Mouse (Mus musculus) E14TG2a.4 (cell line): ENCODE data around the gene Tmprss11g.

Source experiments
- H3K27me3 ChIP-seq: 2 replicates; pipeline ENCODE4 v1.6.1; 2014; ENCODE audit warnings: low read length, control low read depth; ENCODE audit not compliant: insufficient read depth
- H3K36me3 ChIP-seq: 2 replicates; pipeline ENCODE4 v1.6.1; 2014; ENCODE audit warnings: low read length, control low read depth; ENCODE audit not compliant: insufficient read depth
- H3K4me1 ChIP-seq: replicated peaks from 2 replicates; pipeline ENCODE4 v1.6.1; 2014; ENCODE audit warnings: low read depth, low read length, control low read depth
- H3K4me3 ChIP-seq: replicated peaks from 2 replicates; pipeline ENCODE4 v1.5.1; 2014; ENCODE audit warnings: mild to moderate bottlenecking, low read length
- H3K9me3 ChIP-seq: 2 replicates; pipeline ENCODE4 v1.6.1; 2014; ENCODE audit warnings: low read length, control low read depth
- CTCF ChIP-seq: conservative IDR thresholded peaks from 2 replicates; pipeline ENCODE4 v1.5.1; 2014; ENCODE audit warnings: low read length
- NANOG ChIP-seq: IDR thresholded peaks from 2 replicates; pipeline ENCODE4 v1.6.1; 2014; ENCODE audit warnings: borderline replicate concordance, low read length, mixed read lengths
- POU5F1 ChIP-seq: IDR thresholded peaks from 2 replicates; pipeline ENCODE4 v1.6.1; 2014; ENCODE audit warnings: low read length, borderline replicate concordance

Tmprss11g gene

DNA sequence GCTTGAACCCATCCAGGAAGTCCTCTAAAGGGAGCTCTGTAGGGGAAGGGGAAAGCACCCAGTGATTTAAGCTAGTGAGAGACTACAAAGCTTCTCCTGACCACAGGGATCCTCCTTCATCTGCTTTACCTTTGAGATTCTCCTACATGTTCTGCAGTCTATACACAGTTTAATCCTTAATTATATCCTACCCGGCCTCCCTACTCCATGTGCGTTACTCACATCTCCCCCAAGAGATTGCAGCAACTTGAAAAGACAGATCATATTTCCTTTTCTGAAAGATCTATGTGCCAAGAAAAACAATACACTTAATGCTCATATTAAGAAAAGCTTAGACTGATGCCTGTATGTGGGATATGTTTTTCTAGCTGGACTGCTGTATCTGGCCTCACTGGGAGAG, 79.1 kb downstream of the Tmprss11g start:
- TF ChIP-seq POU5F1 (no peak), CTCF (no peak), NANOG (no peak)
- Histone ChIP-seq H3K9me3 (no peaks in the 10 kb centered on the region), H3K36me3 (no peaks in the 10 kb centered on the region), H3K4me3 (no peak overlapping the region), H3K4me1 (no peaks in the 10 kb centered on the region), H3K27me3 (no peaks in the 10 kb centered on the region)

DNA sequence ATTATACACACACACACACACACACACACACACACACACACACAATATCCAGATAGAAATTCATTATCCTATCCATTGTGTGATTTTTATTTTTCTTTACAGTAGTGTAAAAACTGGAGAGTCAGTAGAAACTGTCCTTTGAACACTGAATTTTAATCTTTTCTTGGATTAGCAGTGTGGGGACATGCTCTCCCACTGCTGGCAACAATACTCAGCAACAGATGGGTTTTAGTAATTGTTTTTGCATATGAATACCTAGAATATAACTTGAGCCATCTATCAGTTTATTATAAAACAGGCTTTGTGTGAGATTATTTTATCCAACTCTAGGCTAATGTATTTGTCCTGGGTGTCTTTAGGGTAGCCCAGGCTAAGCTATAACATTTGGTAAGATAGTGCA, 79.9 kb downstream of the Tmprss11g start:
- no peak overlapping the region for H3K4me3 ChIP-seq
- H3K9me3 ChIP-seq: no peaks in the 10 kb centered on the region
- H3K27me3 ChIP-seq: no peaks in the 10 kb centered on the region
- TF ChIP-seq CTCF (no peak), POU5F1 (no peak), NANOG (no peak)
- no peaks in the 10 kb centered on the region for H3K36me3 ChIP-seq
- H3K4me1 ChIP-seq: no peaks in the 10 kb centered on the region
